Comparison of ENCODE assay signal across 9 mouse cellular contexts in the genomic region with DNA sequence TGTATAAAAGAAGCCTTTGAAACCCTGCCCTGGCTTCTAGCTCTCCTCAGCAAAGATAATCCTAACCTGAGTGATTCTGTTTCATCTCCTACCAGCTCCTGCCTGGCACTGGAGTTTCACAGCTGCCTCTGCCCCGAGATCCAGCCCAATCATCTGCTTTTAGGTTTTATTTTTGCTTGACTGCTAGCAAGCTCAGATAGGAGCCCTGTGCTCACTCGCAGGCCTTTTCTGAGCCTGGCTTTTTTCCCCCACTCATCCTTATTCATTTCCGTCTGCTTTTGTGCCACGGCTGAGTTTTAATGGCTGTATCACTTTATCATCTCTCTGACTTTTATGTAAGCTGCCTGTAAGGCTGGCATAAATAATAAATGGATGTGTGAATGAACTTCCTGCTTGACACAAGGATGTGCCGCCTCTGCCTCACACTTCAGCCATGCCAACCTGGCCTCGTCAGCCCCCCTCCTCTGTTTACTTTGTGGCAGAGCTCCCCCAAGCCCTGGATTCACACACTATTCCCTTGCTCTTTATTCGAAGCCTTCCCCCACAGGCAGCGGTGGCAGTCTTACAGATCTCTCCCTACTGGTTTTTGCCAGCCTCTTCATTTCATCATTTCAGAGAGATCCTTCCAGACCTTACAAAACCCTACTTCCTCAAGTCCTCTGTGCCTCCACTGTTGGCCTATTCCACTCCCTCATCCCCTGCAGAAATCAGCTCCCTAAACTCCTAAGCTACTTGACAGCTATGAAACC. TPM values are rescaled to one million over a fixed set of nuclear protein-coding genes. Genes with fewer than 3 reads are reported as not detected.
DNase-seq lines count a peak whose midpoint lies in the region; ATAC-seq lines count a peak whose summit lies in the region.
"Had no signal": no experiment of that assay in that cellular context is flagged by ENCODE, and none has a peak within 500 bp of the region (broad histone marks: within the 10 kb centered on the region; RNA-seq: fewer than 3 reads in every experiment).

No protein-coding gene starts in this region.

- DNase-seq in kidney, adult 11 months, result no peak
- DNase-seq in MN1 (ENCODE audit: low spot score), result peak; percentile 23
- no peak for DNase-seq in cerebellum, postnatal 14 days
- no peak for DNase-seq in gastrocnemius, postnatal 10 days
- no peak for DNase-seq in cerebellum, adult 11 months

- H3K79me2 ChIP-seq in macrophage (ENCODE audit: inconsistent target), result no peaks in the 10 kb centered on the region

- no peak overlapping the region; the same call in 1 of the 2 replicates for H3K27ac ChIP-seq in kidney, embryonic 14.5 days (ENCODE audit: low read depth, low read length)
- H3K27ac ChIP-seq in macrophage, result peak overlapping the region; percentile 40

- H3K4me3 ChIP-seq in kidney, embryonic 14.5 days (ENCODE audit: low read length), result no peak overlapping the region
- H3K4me3 ChIP-seq in macrophage (ENCODE audit: inconsistent target), result peak overlapping the region; percentile 44

- peaks cover 3% of the 10 kb centered on the region; the same call in 1 of the 2 replicates for H3K9me3 ChIP-seq in kidney, embryonic 14.5 days (ENCODE audit: control insufficient read depth, low read length)

- H3K4me1 ChIP-seq in kidney, embryonic 14.5 days (ENCODE audit: control insufficient read depth, insufficient read depth, low read length), result peaks cover 6% of the 10 kb centered on the region; the same call in 1 of the 2 replicates

- H3K27me3 ChIP-seq in kidney, embryonic 14.5 days (ENCODE audit: control insufficient read depth, insufficient read depth, low read length), result no peaks in the 10 kb centered on the region

- H3K4me2 ChIP-seq in kidney, embryonic 14.5 days (replicated peaks; ENCODE audit: low read depth, low read length), result no peak overlapping the region

- no peak for ATAC-seq in kidney, embryonic 14.5 days (ENCODE audit: low FRiP score, low TSS enrichment)
- peak; percentile 54 for ATAC-seq in frontal cortex, adult (ENCODE audit: low TSS enrichment)

- H3K36me3 ChIP-seq in kidney, embryonic 14.5 days (ENCODE audit: control insufficient read depth, insufficient read depth, low read length), result no peaks in the 10 kb centered on the region
- peaks cover 25% of the 10 kb centered on the region for H3K36me3 ChIP-seq in macrophage (ENCODE audit: inconsistent target)
- H3K36me3 ChIP-seq: G1E had no signal

- peak overlapping the region; percentile 90; the same call in 1 of the 2 replicates for H3K9ac ChIP-seq in kidney, embryonic 14.5 days (ENCODE audit: low read depth, low read length)

- WGBS in kidney, embryonic 14.5 days, result 69% methylated on average over 8 of the region's 8 CpGs
- 46% methylated on average over 8 of the region's 8 CpGs for WGBS in macrophage (ENCODE audit: missing documents)

RNA-seq across cellular contexts. Expression of a gene that starts 1.7 kb away (rescaled TPM):
- 3.2 and 5.6 TPM in 2 replicates for polyA plus RNA-seq in kidney, embryonic 14.5 days (2014; fragmentation: Nextera tagmentation; extraction: Ambion mirVana)
- 10 to 100 TPM in 11 of 26 experiments, 1 to 10 TPM in 15; 1.5 to 18.3 (median 9.0) TPM for total RNA-seq in macrophage (2018; cell fraction: chromatin; rRNA removed)
- 10 to 100 TPM in 15 of 26 experiments, 1 to 10 TPM in 11; 3.6 to 17.9 (median 11.1) TPM for total RNA-seq in macrophage (2018; cell fraction: cytosol; rRNA removed)
- total RNA-seq in macrophage (2018; cell fraction: nucleus; rRNA removed), result 10 to 100 TPM in 13 of 26 experiments, 1 to 10 TPM in 13; 2.4 to 20.7 (median 10.1) TPM
- polyA plus RNA-seq in macrophage (2018), result 3.3 to 8.7 TPM (median 6.8 TPM) in 3 replicates
- total RNA-seq in gastrocnemius, postnatal 10 days (2021), result 10 to 100 TPM; 21.6 to 23.0 TPM

RNA-seq across cellular contexts. Expression of a gene that starts 15.4 kb away (rescaled TPM):
- 1.9 and 4.2 TPM in 2 replicates for polyA plus RNA-seq in kidney, embryonic 14.5 days (2014; fragmentation: Nextera tagmentation; extraction: Ambion mirVana)
- 1 to 10 TPM in 1 of 26 experiments, under 1 TPM in 3, not detected in 22; 0.30 to 1.3 (median 0.36) TPM for total RNA-seq in macrophage (2018; cell fraction: chromatin; rRNA removed)
- under 1 TPM in 2 of 26 experiments, not detected in 24; 0.09 to 0.19 TPM for total RNA-seq in macrophage (2018; cell fraction: cytosol; rRNA removed)
- under 1 TPM in 4 of 26 experiments, not detected in 22; 0.22 to 0.30 (median 0.27) TPM for total RNA-seq in macrophage (2018; cell fraction: nucleus; rRNA removed)
- not detected in 3 replicates for polyA plus RNA-seq in macrophage (2018)
- total RNA-seq in gastrocnemius, postnatal 10 days (2021), result 1 to 10 TPM; 1.2 to 1.4 TPM
- total RNA-seq: G1E had no signal
- polyA plus RNA-seq: G1E had no signal

RNA-seq across cellular contexts. Expression of a gene that starts 21.8 kb away (rescaled TPM):
- polyA plus RNA-seq in kidney, embryonic 14.5 days (2014; fragmentation: Nextera tagmentation; extraction: Ambion mirVana), result 1.5 and 2.7 TPM in 2 replicates
- 1 to 10 TPM in 5 of 26 experiments, under 1 TPM in 11, not detected in 10; 0.22 to 2.5 (median 0.71) TPM for total RNA-seq in macrophage (2018; cell fraction: chromatin; rRNA removed)
- under 1 TPM in 4 of 26 experiments, not detected in 22; 0.05 to 0.19 (median 0.08) TPM for total RNA-seq in macrophage (2018; cell fraction: cytosol; rRNA removed)
- 1 to 10 TPM in 3 of 26 experiments, under 1 TPM in 12, not detected in 11; 0.24 to 1.6 (median 0.67) TPM for total RNA-seq in macrophage (2018; cell fraction: nucleus; rRNA removed)
- not detected in 3 replicates for polyA plus RNA-seq in macrophage (2018)
- total RNA-seq in gastrocnemius, postnatal 10 days (2021), result 1 to 10 TPM in 1 of 2 experiments, under 1 TPM in 1; 0.68 to 1.3 TPM

RNA-seq across cellular contexts. Expression of a gene that starts 26.2 kb away (rescaled TPM):
- not detected in 2 replicates for polyA plus RNA-seq in kidney, embryonic 14.5 days (2014; fragmentation: Nextera tagmentation; extraction: Ambion mirVana)
- total RNA-seq in macrophage (2018; cell fraction: chromatin; rRNA removed), result not detected
- total RNA-seq in macrophage (2018; cell fraction: cytosol; rRNA removed), result not detected
- not detected for total RNA-seq in macrophage (2018; cell fraction: nucleus; rRNA removed)
- not detected in 3 replicates for polyA plus RNA-seq in macrophage (2018)
- total RNA-seq in gastrocnemius, postnatal 10 days (2021), result not detected
- total RNA-seq: G1E had no signal
- polyA plus RNA-seq: G1E had no signal

RNA-seq across cellular contexts. Expression of a gene that starts 32.8 kb away (rescaled TPM):
- polyA plus RNA-seq in kidney, embryonic 14.5 days (2014; fragmentation: Nextera tagmentation; extraction: Ambion mirVana), result 14.8 and 27.9 TPM in 2 replicates
- total RNA-seq in macrophage (2018; cell fraction: chromatin; rRNA removed), result 100 to 1,000 TPM in 25 of 26 experiments, 10 to 100 TPM in 1; 75.2 to 374 (median 276) TPM
- total RNA-seq in macrophage (2018; cell fraction: cytosol; rRNA removed), result 100 to 1,000 TPM in 11 of 26 experiments, 10 to 100 TPM in 15; 77.0 to 120 (median 98.9) TPM
- total RNA-seq in macrophage (2018; cell fraction: nucleus; rRNA removed), result 100 to 1,000 TPM; 148 to 240 (median 196) TPM
- polyA plus RNA-seq in macrophage (2018), result 37.9 to 51.2 TPM (median 42.7 TPM) in 3 replicates
- total RNA-seq in gastrocnemius, postnatal 10 days (2021), result 10 to 100 TPM; 15.8 to 22.1 TPM
